Mouse (Mus musculus) hematopoietic stem cell, adult 5-6 weeks (primary cell): ENCODE data around the gene Zfp106. TPM values are rescaled to one million over a fixed set of nuclear protein-coding genes. Genes with fewer than 3 reads are reported as not detected.

Experiments used
- total RNA-seq: library from RNA; stranded (forward); fragments of 172-1452, 232-1000 nt; gene quantifications from 2 replicates; pipeline ENCODE4 v1.2.3, GENCODE M21; 2017

Gene Zfp106
- total RNA-seq, 1 experiment from 2014 or later: 85.1 TPM

Other genes with a start within 250 kb of the Zfp106 start
- not detected in 2 replicates for gene Pla2g4f, start 249.7 kb downstream of the Zfp106 start, total RNA-seq
- gene Vps39, start 210.7 kb downstream of the Zfp106 start, total RNA-seq: 53.1 and 73.5 TPM in 2 replicates
- 17.2 and 28.5 TPM in 2 replicates for gene Ganc, start 159.9 kb downstream of the Zfp106 start, total RNA-seq
- 62.5 and 65.4 TPM in 2 replicates for gene Tmem87a, start 159.7 kb downstream of the Zfp106 start, total RNA-seq
- 4.3 and 6.0 TPM in 2 replicates for gene Capn3, start 107.8 kb downstream of the Zfp106 start, total RNA-seq
- gene Snap23, start 3.8 kb upstream of the Zfp106 start, total RNA-seq: 77.4 and 146 TPM in 2 replicates
- 15.4 and 16.2 TPM in 2 replicates for gene Haus2, start 45.5 kb upstream of the Zfp106 start, total RNA-seq
- gene Lrrc57, start 45.7 kb upstream of the Zfp106 start, total RNA-seq: 18.3 and 20.9 TPM in 2 replicates
- gene Stard9, start 65.3 kb upstream of the Zfp106 start, total RNA-seq: 1.8 and 3.1 TPM in 2 replicates